8 mouse cellular contexts compared by ENCODE assay signal in the genomic region with DNA sequence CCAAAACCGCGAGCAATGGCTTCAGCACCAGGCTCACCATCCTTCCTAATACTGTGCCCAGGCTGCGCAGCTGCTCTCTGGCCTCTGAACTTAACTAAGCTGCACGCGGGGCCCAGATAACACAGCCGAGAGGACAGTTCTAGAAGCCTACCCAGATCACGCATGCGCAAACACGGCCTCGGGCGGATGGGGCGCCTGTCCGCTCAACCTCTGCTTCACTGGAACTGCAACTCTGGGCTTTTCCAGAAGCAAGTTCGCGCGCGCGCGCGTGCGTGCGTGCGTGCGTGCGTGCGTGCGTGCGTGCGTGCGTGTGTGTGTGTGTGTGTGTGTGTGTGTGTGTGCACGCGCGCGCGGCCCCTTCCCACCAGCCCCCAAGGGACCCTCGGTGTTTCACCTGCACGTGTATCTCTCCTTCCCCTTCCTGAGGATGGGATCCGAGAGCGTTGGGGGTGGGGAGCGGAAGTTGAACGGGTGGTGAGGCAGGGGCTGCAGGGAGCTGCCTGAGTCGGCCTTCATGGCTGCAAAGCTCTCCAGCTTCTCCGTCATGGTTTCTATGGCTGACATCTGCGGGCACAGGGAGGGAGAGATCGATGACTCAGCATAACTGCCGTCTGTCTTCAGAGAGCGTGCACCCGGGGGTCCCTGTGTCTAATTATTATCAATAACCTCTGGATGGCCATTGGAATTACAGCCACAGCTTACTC. TPM values are rescaled to one million over a fixed set of nuclear protein-coding genes. Genes with fewer than 3 reads are reported as not detected.
DNase-seq lines count a peak whose midpoint lies in the region; ATAC-seq lines count a peak whose summit lies in the region.

No protein-coding gene starts in this region.

- 65% methylated on average over 48 of the region's 48 CpGs for WGBS in heart, embryonic 10.5 days
- 67% methylated on average over 46 of the region's 48 CpGs for WGBS in limb, embryonic 11.5 days
- WGBS in midbrain, embryonic 14.5 days: 56% methylated on average over 48 of the region's 48 CpGs

- H3K9ac ChIP-seq in limb, embryonic 11.5 days (ENCODE audit: low read length): no peak overlapping the region
- 0 out of 2 replicates have a peak overlapping the region, but pooled peaks have one; percentile 29 for H3K9ac ChIP-seq in midbrain, embryonic 14.5 days (replicated peaks; ENCODE audit: low read length)

- H3K36me3 ChIP-seq in heart, embryonic 10.5 days: peaks cover 6% of the 10 kb centered on the region; the same call in 1 of the 2 replicates
- H3K36me3 ChIP-seq in limb, embryonic 11.5 days (ENCODE audit: control insufficient read depth, insufficient read depth, low read length): no peaks in the 10 kb centered on the region; the same call in none of the 2 replicates
- H3K36me3 ChIP-seq in midbrain, embryonic 14.5 days (ENCODE audit: control insufficient read depth, insufficient read depth, low read length): no peaks in the 10 kb centered on the region

- peaks cover 60% of the 10 kb centered on the region for H3K27me3 ChIP-seq in heart, embryonic 10.5 days (ENCODE audit: insufficient read depth, poor library complexity, severe bottlenecking)
- H3K27me3 ChIP-seq in limb, embryonic 11.5 days (ENCODE audit: control insufficient read depth, insufficient read depth, low read length): no peaks in the 10 kb centered on the region
- H3K27me3 ChIP-seq in midbrain, embryonic 14.5 days (ENCODE audit: control insufficient read depth, insufficient read depth, low read length): no peaks in the 10 kb centered on the region

- no peak for ATAC-seq in limb, embryonic 11.5 days (ENCODE audit: insufficient number of reproducible peaks, low FRiP score, low TSS enrichment, low read depth)
- no peak for ATAC-seq in midbrain, embryonic 14.5 days (ENCODE audit: low FRiP score, low TSS enrichment)

- H3K9me3 ChIP-seq in heart, embryonic 10.5 days: no peaks in the 10 kb centered on the region
- no peaks in the 10 kb centered on the region for H3K9me3 ChIP-seq in limb, embryonic 11.5 days (ENCODE audit: control insufficient read depth, low read length)
- no peaks in the 10 kb centered on the region for H3K9me3 ChIP-seq in midbrain, embryonic 14.5 days (ENCODE audit: control insufficient read depth, low read length)

- H3K4me1 ChIP-seq in heart, embryonic 10.5 days: peaks cover 62% of the 10 kb centered on the region
- H3K4me1 ChIP-seq in limb, embryonic 11.5 days (ENCODE audit: control insufficient read depth, insufficient read depth, low read length): peaks cover 48% of the 10 kb centered on the region
- peaks cover 26% of the 10 kb centered on the region for H3K4me1 ChIP-seq in midbrain, embryonic 14.5 days (ENCODE audit: control insufficient read depth, insufficient read depth, low read length)

- H3K4me3 ChIP-seq in heart, embryonic 10.5 days: peak overlapping the region; percentile 38
- H3K4me3 ChIP-seq in limb, embryonic 11.5 days (ENCODE audit: low read depth, low read length): no peak overlapping the region
- peak overlapping the region; percentile 5; the same call in 1 of the 2 replicates for H3K4me3 ChIP-seq in midbrain, embryonic 14.5 days (replicated peaks; ENCODE audit: low read depth, low read length)

- peak overlapping the region; percentile 22; the same call in 1 of the 2 replicates for H3K4me2 ChIP-seq in limb, embryonic 11.5 days (ENCODE audit: low read depth, severe bottlenecking)
- peak overlapping the region; percentile 45 for H3K4me2 ChIP-seq in midbrain, embryonic 14.5 days (ENCODE audit: low read length)

- H3K27ac ChIP-seq in heart, embryonic 10.5 days: peak overlapping the region; percentile 63
- no peak overlapping the region for H3K27ac ChIP-seq in limb, embryonic 11.5 days (replicated peaks; ENCODE audit: low read depth, low read length)
- H3K27ac ChIP-seq in midbrain, embryonic 14.5 days (replicated peaks; ENCODE audit: low read depth, low read length): 0 out of 2 replicates have a peak overlapping the region, but pooled peaks have one; percentile 5

- peak; percentile 23 for DNase-seq in right cerebral cortex, postnatal 14 days
- DNase-seq in right cerebral cortex, postnatal 36 days (ENCODE audit: low spot score in 2 of 2): no peak
- DNase-seq in cerebellum, adult 9-11 months: peak; percentile 45
- no peak for DNase-seq in heart, embryonic 10.5 days (ENCODE audit: low spot score)
- no peak for DNase-seq in limb, embryonic 11.5 days (ENCODE audit: low spot score)
- peak; percentile 80 for DNase-seq in midbrain, embryonic 14.5 days
- DNase-seq in thymus, postnatal 4 days: peak; percentile 60
- no peak for DNase-seq in spleen, adult 18-20 months

RNA-seq across cellular contexts. Expression of a gene that starts 1.1 kb away (rescaled TPM):
- polyA plus RNA-seq in heart, embryonic 10.5 days (2016; fragmentation: Nextera tagmentation; extraction: Ambion mirVana): not detected in 2 replicates
- 0.17 TPM in 1 of 2 replicates, not detected in the other for polyA plus RNA-seq in limb, embryonic 11.5 days (2014; fragmentation: Nextera tagmentation; extraction: Ambion mirVana)
- polyA plus RNA-seq in midbrain, embryonic 14.5 days (2014; fragmentation: Nextera tagmentation; extraction: Ambion mirVana): not detected in 2 replicates

RNA-seq across cellular contexts. Expression of a gene that starts 33.4 kb away (rescaled TPM):
- 3.3 and 7.4 TPM in 2 replicates for polyA plus RNA-seq in heart, embryonic 10.5 days (2016; fragmentation: Nextera tagmentation; extraction: Ambion mirVana)
- polyA plus RNA-seq in limb, embryonic 11.5 days (2014; fragmentation: Nextera tagmentation; extraction: Ambion mirVana): 4.1 and 4.2 TPM in 2 replicates
- 0.74 and 0.93 TPM in 2 replicates for polyA plus RNA-seq in midbrain, embryonic 14.5 days (2014; fragmentation: Nextera tagmentation; extraction: Ambion mirVana)

Comparison
In these comparisons a context has a peak if more than half of its experiments do, and no peak if none do; other contexts are left out.
1. DNase-seq: peak in right cerebral cortex, postnatal 14 days (single experiment), cerebellum, adult 9-11 months (single experiment), midbrain, embryonic 14.5 days (single experiment) and thymus, postnatal 4 days (single experiment); none in right cerebral cortex, postnatal 36 days (0 of 2), heart, embryonic 10.5 days (single experiment), limb, embryonic 11.5 days (single experiment) and spleen, adult 18-20 months (0 of 2).